Mouse (Mus musculus) embryo, embryonic 9.5 days (tissue): ENCODE data around the gene Lsm14a.
"Not testable (repeated sequence)": the region's sequence is repeated elsewhere in the genome, so short reads cannot be mapped to it uniquely, and the experiment has no call there.

Source experiments
- DNase-seq: peaks from one replicate; pipeline ENCODE4 v3.0.0-alpha.2; 2017; ENCODE audit errors: extremely low spot score

The Lsm14a gene

GRCm38 (mm10) chr7:34373906-34374305, 19.2 kb downstream of the Lsm14a start:
- DNase-seq = no peak

- no peak for DNase-seq
Observed at GRCm38 (mm10) chr7:34355629-34356028, 37.5 kb downstream of the Lsm14a start.

- no peak for DNase-seq
Observed at GRCm38 (mm10) chr7:34351997-34352396, 41.1 kb downstream of the Lsm14a start.

- no peak for DNase-seq
Observed at GRCm38 (mm10) chr7:34350166-34350565, 42.9 kb downstream of the Lsm14a start.

- DNase-seq = no peak
Observed at GRCm38 (mm10) chr7:34348011-34348410, 45.1 kb downstream of the Lsm14a start.

GRCm38 (mm10) chr7:34347041-34347440, 46.1 kb downstream of the Lsm14a start:
- no peak for DNase-seq

- no peak for DNase-seq
Observed at GRCm38 (mm10) chr7:34346505-34346904, 46.6 kb downstream of the Lsm14a start.

- DNase-seq = no peak
Observed at GRCm38 (mm10) chr7:34342040-34342793, 50.9 kb downstream of the Lsm14a start.

GRCm38 (mm10) chr7:34340841-34341240, 52.3 kb downstream of the Lsm14a start:
- DNase-seq = no peak

- no peak for DNase-seq
Observed at GRCm38 (mm10) chr7:34339164-34339489, 54.0 kb downstream of the Lsm14a start.

- DNase-seq = no peak
Observed at GRCm38 (mm10) chr7:34338445-34339163, 54.5 kb downstream of the Lsm14a start.

- no peak for DNase-seq
Observed at GRCm38 (mm10) chr7:34337268-34337667, 55.8 kb downstream of the Lsm14a start.

GRCm38 (mm10) chr7:34336545-34336944, 56.6 kb downstream of the Lsm14a start:
- DNase-seq = not testable (repeated sequence)

GRCm38 (mm10) chr7:34327493-34327892, 65.6 kb downstream of the Lsm14a start:
- DNase-seq = no peak

GRCm38 (mm10) chr7:34324857-34325256, 68.3 kb downstream of the Lsm14a start:
- no peak for DNase-seq

GRCm38 (mm10) chr7:34324005-34324404, 69.1 kb downstream of the Lsm14a start:
- no peak for DNase-seq

- DNase-seq = no peak
Observed at GRCm38 (mm10) chr7:34323351-34323750, 69.8 kb downstream of the Lsm14a start.

GRCm38 (mm10) chr7:34321958-34322357, 71.2 kb downstream of the Lsm14a start:
- DNase-seq = no peak

- DNase-seq = no peak
Observed at GRCm38 (mm10) chr7:34321119-34321518, 72.0 kb downstream of the Lsm14a start.

GRCm38 (mm10) chr7:34319957-34320356, 73.2 kb downstream of the Lsm14a start:
- no peak for DNase-seq

GRCm38 (mm10) chr7:34319123-34319522, 74.0 kb downstream of the Lsm14a start:
- DNase-seq = no peak

GRCm38 (mm10) chr7:34317901-34318476, 75.1 kb downstream of the Lsm14a start:
- no peak for DNase-seq

- peak; percentile 91 for DNase-seq
Observed at GRCm38 (mm10) chr7:34313443-34313875, 79.7 kb downstream of the Lsm14a start, which contains the start of gene 4931406P16Rik. TSS of gene 4931406P16Rik (minus strand) at chr7:34313551.
